Mouse (Mus musculus): ENCODE results near the gene Foxj3. TPM values are rescaled to one million over a fixed set of nuclear protein-coding genes. Genes with fewer than 3 reads are reported as not detected.

Gene Foxj3
- total RNA-seq, 2 experiments from 2014 or later = 65.4 to 71.2 TPM

DNA sequence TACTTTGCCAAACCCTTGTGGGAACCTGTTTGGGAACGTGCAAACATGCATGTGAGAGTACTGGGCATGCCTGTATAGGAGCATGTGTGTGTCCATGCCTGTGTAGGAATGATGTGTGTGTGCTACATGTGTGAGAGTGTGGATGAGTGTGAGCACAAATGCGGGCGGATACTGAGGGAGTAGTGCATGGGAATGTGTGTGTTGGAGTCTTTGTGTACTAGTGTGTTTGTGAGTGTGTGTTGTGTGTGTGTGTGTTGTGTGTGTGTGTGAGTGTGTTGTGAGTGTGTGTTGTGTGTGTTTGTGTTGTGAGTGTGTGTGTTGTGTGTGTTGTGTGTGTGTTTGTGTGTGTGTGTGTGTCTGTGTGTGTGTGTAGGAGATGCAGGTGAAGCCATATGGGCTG is 131.4 kb downstream of the Foxj3 start:
- DNase-seq (ENCODE audit: low spot score in 2 of 2) = no peak
- intact Hi-C loops (cut with DNase I) = loop anchor here (5.0 kb wide), 1 partner anchor 426 kb away; no protein-coding TSS in a partner anchor

- no peak for DNase-seq (ENCODE audit: low spot score in 2 of 2)
- intact Hi-C loops (cut with DNase I) = loop anchor here (5.0 kb wide), 1 partner anchor 426 kb away; no protein-coding TSS in a partner anchor
These were observed 131.8 kb downstream of the Foxj3 start for GRCm38 (mm10) chr4:119668596-119668995.

GRCm38 (mm10) chr4:119669356-119670209 is 132.8 kb downstream of the Foxj3 start:
- DNase-seq (ENCODE audit: low spot score in 2 of 2) = no peak
- intact Hi-C loops (cut with DNase I) = loop anchor here (5.0 kb wide), 1 partner anchor 427 kb away; no protein-coding TSS in a partner anchor

DNA sequence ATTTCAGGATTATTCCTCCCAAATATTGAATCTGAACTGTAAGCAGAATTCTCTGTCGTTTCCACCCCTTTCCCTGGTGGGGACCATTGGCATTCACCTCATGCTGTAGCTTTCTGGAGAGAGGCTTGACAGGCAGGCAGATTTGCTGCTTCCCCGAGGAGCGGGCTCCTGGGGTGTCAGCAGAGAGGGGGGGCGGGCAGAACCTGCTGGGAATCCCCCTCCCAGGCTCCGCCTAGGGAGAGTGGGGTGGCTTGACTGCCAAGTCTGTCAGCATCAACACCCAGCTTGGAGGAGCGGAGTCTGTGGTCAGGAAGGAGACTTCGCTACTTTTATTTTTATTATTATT is 133.4 kb downstream of the Foxj3 start:
- intact Hi-C loops (cut with DNase I) = no loop called here
- DNase-seq (ENCODE audit: low spot score in 2 of 2) = no peak

- DNase-seq (ENCODE audit: low spot score in 2 of 2) = no peak
- intact Hi-C loops (cut with DNase I) = no loop called here
These were observed 133.9 kb downstream of the Foxj3 start for GRCm38 (mm10) chr4:119670736-119671135.

DNA sequence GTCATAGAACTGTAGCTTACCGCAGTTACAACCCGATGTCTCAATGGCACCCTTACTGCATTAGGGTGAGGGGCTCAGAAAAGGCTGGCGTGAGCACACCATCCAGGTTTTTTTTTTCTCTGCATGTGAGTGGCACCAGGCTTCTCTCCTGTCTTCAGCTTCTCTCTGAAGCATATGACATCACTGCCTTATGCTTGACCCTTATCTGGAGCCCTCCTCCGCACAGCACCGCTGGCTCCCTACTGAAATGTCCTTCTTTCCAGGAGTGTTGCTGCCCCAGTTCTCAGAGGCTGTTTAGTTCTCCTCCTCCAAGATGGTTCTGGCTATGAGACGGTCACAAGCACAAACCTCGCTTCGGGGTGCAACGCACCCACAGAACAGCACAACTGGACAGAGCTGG is 134.4 kb downstream of the Foxj3 start:
- intact Hi-C loops (cut with DNase I) = no loop called here
- no peak for DNase-seq (ENCODE audit: low spot score in 2 of 2)

- DNase-seq (ENCODE audit: low spot score in 2 of 2) = no peak
- intact Hi-C loops (cut with DNase I) = no loop called here
These were observed 135.9 kb downstream of the Foxj3 start for GRCm38 (mm10) chr4:119672685-119673084.

Other genes with a start within 250 kb of the Foxj3 start
- gene Ybx1, start 242.4 kb upstream of the Foxj3 start, total RNA-seq (2021) = 100 to 1,000 TPM; 211 to 212 TPM
- 10 to 100 TPM; 15.2 to 16.2 TPM for gene Ppih, start 216.5 kb upstream of the Foxj3 start, total RNA-seq (2021)
- gene Ccdc30, start 121.5 kb upstream of the Foxj3 start, total RNA-seq (2021) = 10 to 100 TPM; 19.5 to 23.3 TPM
- gene Ppcs, start 114.6 kb upstream of the Foxj3 start, total RNA-seq (2021) = 1 to 10 TPM; 4.7 to 7.2 TPM
- under 1 TPM in 1 of 2 experiments, not detected in 1; 0.88 TPM for gene Zmynd12, start 114.2 kb upstream of the Foxj3 start, total RNA-seq (2021)
- 1 to 10 TPM; 6.5 to 7.9 TPM for gene Rimkla, start 44.4 kb upstream of the Foxj3 start, total RNA-seq (2021)
- gene Frg2f1, start 2.5 kb downstream of the Foxj3 start, total RNA-seq (2021) = 10 to 100 TPM; 21.7 to 26.1 TPM
- gene Guca2a, start 100.7 kb downstream of the Foxj3 start, total RNA-seq (2021) = not detected
- not detected for gene Guca2b, start 122.0 kb downstream of the Foxj3 start, total RNA-seq (2021)
- 10 to 100 TPM; 50.5 to 64.8 TPM for gene Hivep3, start 196.8 kb downstream of the Foxj3 start, total RNA-seq (2021)